In genomic region chr13:44775396-44775795, GRCm38 (mm10) we compare ENCODE assay signal across 22 mouse cellular contexts. TPM values are rescaled to one million over a fixed set of nuclear protein-coding genes. Genes with fewer than 3 reads are reported as not detected.
A peak's percentile ranks its signal among the peaks of the same experiment; 100 is the strongest.
DNase-seq lines count a peak whose midpoint lies in the region; TF ChIP-seq lines count a peak whose summit lies in the region.
"Had no signal": no experiment of that assay in that cellular context is flagged by ENCODE, and none has a peak within 500 bp of the region (broad histone marks: within the 10 kb centered on the region; RNA-seq: fewer than 3 reads in every experiment).

No protein-coding gene starts in this region.

- 30% methylated on average over 3 of the region's 3 CpGs for whole genome bisulfite sequencing in cerebellum, adult 2 months

- H3K4me3 ChIP-seq in cerebellum, adult 2 months (replicated peaks; ENCODE audit: insufficient read depth, low read depth, low read length), result no peak overlapping the region
- H3K4me3 ChIP-seq in ES-Bruce4 (ENCODE audit: low read depth, low read length), result no peak overlapping the region
- H3K4me3 ChIP-seq: embryonic facial prominence, embryonic 13.5 days; embryonic facial prominence, embryonic 15.5 days; erythroblast, embryonic 14.5 days; forebrain, embryonic 10.5 days; forebrain, embryonic 12.5 days had no signal

- TF ChIP-seq POLR2A in cerebellum, adult 2 months (IDR thresholded peaks at IDR 0.05; ENCODE audit: borderline replicate concordance, insufficient read depth, low read length), result no peak
- TF ChIP-seq POLR2A in ES-Bruce4 (IDR thresholded peaks at IDR 0.05; ENCODE audit: insufficient read depth, low read length), result no peak

- peak in 1 of 2 experiments; percentile 44 for DNase-seq in cerebellum, adult 2 months
- DNase-seq in cerebellum, adult 11 months, result no peak
- DNase-seq in heart, adult 11 months, result peak; percentile 61
- no peak for DNase-seq in heart, adult 8-10 months (ENCODE audit: low spot score)
- no peak for DNase-seq in B cell, adult 2 months
- DNase-seq: adrenal gland, adult 8-10 months; adrenal gland, postnatal 14 days; adrenal gland, postnatal 36 days; cerebellum, adult 11-12 months; cerebellum, adult 8-10 months; cerebellum, adult 9-11 months; cerebellum, postnatal 14 days; cerebellum, postnatal 36 days; embryo, embryonic 11 days had no signal

- H3K36me3 ChIP-seq in ES-Bruce4 (ENCODE audit: control insufficient read depth, insufficient read depth, low read length, poor library complexity, severe bottlenecking), result peaks cover 29% of the 10 kb centered on the region
- H3K36me3 ChIP-seq: embryonic facial prominence, embryonic 13.5 days; embryonic facial prominence, embryonic 15.5 days; forebrain, embryonic 12.5 days had no signal

- H3K27ac ChIP-seq in cerebellum, adult 2 months (ENCODE audit: insufficient read depth, low read length), result peak overlapping the region; percentile 71; the same call in 1 of the 2 replicates
- peak overlapping the region; percentile 51 for H3K27ac ChIP-seq in ES-Bruce4 (ENCODE audit: insufficient read depth, low read length)
- H3K27ac ChIP-seq: embryonic facial prominence, embryonic 13.5 days; embryonic facial prominence, embryonic 15.5 days; forebrain, embryonic 10.5 days; forebrain, embryonic 12.5 days had no signal

- no peak for TF ChIP-seq EP300 in ES-Bruce4 (IDR thresholded peaks at IDR 0.05; ENCODE audit: insufficient read depth, low read depth, low read length)

- TF ChIP-seq CTCF in cerebellum, adult 2 months (IDR thresholded peaks at IDR 0.05; ENCODE audit: borderline replicate concordance, insufficient read depth, low read depth, low read length), result no peak
- no peak for TF ChIP-seq CTCF in ES-Bruce4 (IDR thresholded peaks at IDR 0.05; ENCODE audit: low read depth, low read length)

- peaks cover 8% of the 10 kb centered on the region for H3K4me1 ChIP-seq in cerebellum, adult 2 months (ENCODE audit: control insufficient read depth, insufficient read depth, low read length)
- H3K4me1 ChIP-seq in ES-Bruce4 (ENCODE audit: control insufficient read depth, insufficient read depth, low read length), result peaks cover 1% of the 10 kb centered on the region
- H3K4me1 ChIP-seq: embryonic facial prominence, embryonic 15.5 days had no signal

- H3K9me3 ChIP-seq in ES-Bruce4 (replicated peaks; ENCODE audit: control insufficient read depth, insufficient read depth, low read length, poor library complexity, severe bottlenecking), result no peaks in the 10 kb centered on the region
- H3K9me3 ChIP-seq: embryonic facial prominence, embryonic 13.5 days; embryonic facial prominence, embryonic 15.5 days; forebrain, embryonic 10.5 days; forebrain, embryonic 12.5 days; G1E had no signal

- H3K27me3 ChIP-seq in cerebellum, adult 2 months (ENCODE audit: control insufficient read depth, insufficient read depth, low read length), result no peaks in the 10 kb centered on the region
- H3K27me3 ChIP-seq in ES-Bruce4 (ENCODE audit: control insufficient read depth, insufficient read depth, low read length, poor library complexity, severe bottlenecking), result no peaks in the 10 kb centered on the region
- H3K27me3 ChIP-seq: embryonic facial prominence, embryonic 13.5 days; embryonic facial prominence, embryonic 15.5 days; forebrain, embryonic 12.5 days; Patski had no signal

- H3K9ac ChIP-seq in ES-Bruce4 (ENCODE audit: low read depth, poor library complexity, severe bottlenecking), result no peak overlapping the region
- H3K9ac ChIP-seq: embryonic facial prominence, embryonic 13.5 days; embryonic facial prominence, embryonic 15.5 days; forebrain, embryonic 12.5 days had no signal

RNA-seq across cellular contexts. Expression of gene Jarid2, which starts 46.1 kb away (rescaled TPM):
- polyA plus RNA-seq in cerebellum, adult 2 months (2012; rRNA removed), result 35.9 and 42.3 TPM in 2 replicates
- total RNA-seq in heart, adult 8-10 months (2022), result 10 to 100 TPM; 13.9 to 25.9 (median 19.4) TPM
- polyA plus RNA-seq in ES-Bruce4 (2011; ENCODE audit: insufficient read depth, insufficient read length, low read depth, missing spikeins), result 143 and 150 TPM in 2 replicates
